Comparison of ENCODE assay signal across 25 mouse cellular contexts in genomic region chr6:115815041-115815440, GRCm38 (mm10). TPM values are rescaled to one million over a fixed set of nuclear protein-coding genes. Genes with fewer than 3 reads are reported as not detected.
"Had no signal": no experiment of that assay in that cellular context is flagged by ENCODE, and none has a peak within 500 bp of the region (broad histone marks: within the 10 kb centered on the region; RNA-seq: fewer than 3 reads in every experiment).

No protein-coding gene starts in this region.

- H3K27me3 ChIP-seq: embryonic facial prominence, embryonic 12.5 days; embryonic facial prominence, embryonic 13.5 days; embryonic facial prominence, embryonic 15.5 days; forebrain, embryonic 12.5 days; forebrain, embryonic 13.5 days; forebrain, embryonic 15.5 days had no signal

- H3K4me1 ChIP-seq: embryonic facial prominence, embryonic 12.5 days; embryonic facial prominence, embryonic 13.5 days; embryonic facial prominence, embryonic 15.5 days; forebrain, embryonic 12.5 days; forebrain, embryonic 13.5 days; forebrain, embryonic 15.5 days had no signal

- H3K36me3 ChIP-seq: embryonic facial prominence, embryonic 10.5 days; embryonic facial prominence, embryonic 12.5 days; embryonic facial prominence, embryonic 13.5 days; embryonic facial prominence, embryonic 15.5 days; forebrain, embryonic 10.5 days; forebrain, embryonic 12.5 days; forebrain, embryonic 15.5 days; heart, embryonic 10.5 days had no signal

- H3K9me3 ChIP-seq: embryonic facial prominence, embryonic 10.5 days; embryonic facial prominence, embryonic 12.5 days; embryonic facial prominence, embryonic 13.5 days; embryonic facial prominence, embryonic 15.5 days; forebrain, embryonic 10.5 days; forebrain, embryonic 12.5 days; forebrain, embryonic 13.5 days; forebrain, embryonic 15.5 days; heart, embryonic 10.5 days had no signal

- ATAC-seq: forebrain, embryonic 13.5 days; forebrain, embryonic 14.5 days; forebrain, embryonic 15.5 days; forebrain, embryonic 16.5 days; forebrain, postnatal 0 days had no signal

- H3K27ac ChIP-seq: embryonic facial prominence, embryonic 10.5 days; embryonic facial prominence, embryonic 12.5 days; embryonic facial prominence, embryonic 13.5 days; embryonic facial prominence, embryonic 15.5 days; forebrain, embryonic 10.5 days; forebrain, embryonic 12.5 days; forebrain, embryonic 13.5 days; forebrain, embryonic 15.5 days; heart, embryonic 10.5 days had no signal

- H3K4me3 ChIP-seq: embryonic facial prominence, embryonic 10.5 days; embryonic facial prominence, embryonic 12.5 days; embryonic facial prominence, embryonic 13.5 days; embryonic facial prominence, embryonic 15.5 days; erythroblast, embryonic 14.5 days; forebrain, embryonic 10.5 days; forebrain, embryonic 12.5 days; forebrain, embryonic 13.5 days; forebrain, embryonic 15.5 days; heart, adult 2 months; heart, embryonic 10.5 days had no signal

- H3K9ac ChIP-seq: embryonic facial prominence, embryonic 12.5 days; embryonic facial prominence, embryonic 13.5 days; embryonic facial prominence, embryonic 15.5 days; forebrain, embryonic 13.5 days; forebrain, embryonic 15.5 days; forebrain, postnatal 0 days had no signal

- DNase-seq: cerebellum, adult 8-10 months; cerebellum, adult 9-10 months; cerebellum, adult 9-11 months; cerebellum, postnatal 10 days; cerebellum, postnatal 14 days; cerebellum, postnatal 25 days; cerebellum, postnatal 36 days; embryo, embryonic 11 days; forebrain, postnatal 0 days; gastrocnemius, postnatal 10 days; gastrocnemius, postnatal 14 days; heart, adult 2 months had no signal

- H3K4me2 ChIP-seq: embryonic facial prominence, embryonic 12.5 days; embryonic facial prominence, embryonic 13.5 days; embryonic facial prominence, embryonic 15.5 days; forebrain, embryonic 12.5 days; forebrain, embryonic 13.5 days; forebrain, embryonic 15.5 days; heart, embryonic 11.5 days had no signal

RNA-seq across cellular contexts. Expression of gene Efcab12, which starts 23.2 kb away (rescaled TPM):
- polyA plus RNA-seq: erythroblast, embryonic 14.5 days had no signal
